Mouse (Mus musculus) heart, postnatal 14 days (tissue): ENCODE results near the gene Gtf2h4. TPM values are rescaled to one million over a fixed set of nuclear protein-coding genes. Genes with fewer than 3 reads are reported as not detected.
A peak's percentile ranks its signal among the peaks of the same experiment; 100 is the strongest.

Experiments used
- DNase-seq, 2 experiments: peaks; one replicate each; pipeline ENCODE4 v3.0.0; 2021 to 2022
- intact Hi-C: fragments of 180-260 bp; cut with DNase I; formaldehyde crosslinking; loops from one replicate; pipeline ENCODE4 v1.15.1; 2025
- total RNA-seq, 2 experiments: library from RNA; stranded (reverse); gene quantifications; 2 replicates each; pipeline ENCODE4 v1.2.3; 2021

The Gtf2h4 gene
- total RNA-seq, 2 experiments from 2014 or later: 16.8 to 23.2 TPM

GRCm38 (mm10) chr17:35698501-35698883 lies 25.0 kb upstream of the Gtf2h4 start:
- intact Hi-C loops: no loop called here
- no peak for DNase-seq

- intact Hi-C loops: no loop called here
- peak in 1 of 2 experiments; percentile 22 for DNase-seq
Observed at GRCm38 (mm10) chr17:35697759-35698500, 24.4 kb upstream of the Gtf2h4 start.

- no peak for DNase-seq
- intact Hi-C loops: no loop called here
Observed at GRCm38 (mm10) chr17:35697429-35697758, 23.9 kb upstream of the Gtf2h4 start.

- DNase-seq: no peak
- intact Hi-C loops: no loop called here
Observed at GRCm38 (mm10) chr17:35696691-35697090, 23.2 kb upstream of the Gtf2h4 start.

- DNase-seq: peak in 1 of 2 experiments; percentile 53
Observed at GRCm38 (mm10) chr17:35695289-35695688, 21.8 kb upstream of the Gtf2h4 start.

GRCm38 (mm10) chr17:35693906-35694305 lies 20.4 kb upstream of the Gtf2h4 start:
- intact Hi-C loops: loop anchor here (5.0 kb wide), 1 partner anchor 33 kb away; no protein-coding TSS in a partner anchor
- no peak for DNase-seq

More at GRCm38 (mm10) chr17:35695289-35695688, 21.8 kb upstream of the Gtf2h4 start:
- intact Hi-C loops: no loop called here

- DNase-seq: no peak
- intact Hi-C loops: loop anchor here (5.0 kb wide), 1 partner anchor 35 kb away; no protein-coding TSS in a partner anchor
Observed at GRCm38 (mm10) chr17:35692368-35692767, 18.8 kb upstream of the Gtf2h4 start.

- DNase-seq: no peak
- intact Hi-C loops: loop anchor here (5.0 kb wide), 1 partner anchor 35 kb away; no protein-coding TSS in a partner anchor
Observed at GRCm38 (mm10) chr17:35691811-35692210, 18.3 kb upstream of the Gtf2h4 start.

GRCm38 (mm10) chr17:35689936-35690645 lies 16.6 kb upstream of the Gtf2h4 start:
- intact Hi-C loops: loop anchor here (5.0 kb wide), 1 partner anchor 37 kb away; no protein-coding TSS in a partner anchor
- no peak for DNase-seq

GRCm38 (mm10) chr17:35688347-35689175 lies 15.0 kb upstream of the Gtf2h4 start:
- no peak for DNase-seq
- intact Hi-C loops: no loop called here

GRCm38 (mm10) chr17:35685061-35685460 lies 11.5 kb upstream of the Gtf2h4 start:
- intact Hi-C loops: no loop called here
- DNase-seq: no peak

- intact Hi-C loops: no loop called here
- DNase-seq: no peak
Observed at GRCm38 (mm10) chr17:35681986-35682385, 8.4 kb upstream of the Gtf2h4 start.

GRCm38 (mm10) chr17:35680591-35680990 lies 7.1 kb upstream of the Gtf2h4 start:
- intact Hi-C loops: no loop called here

GRCm38 (mm10) chr17:35672527-35672926 lies 1.0 kb downstream of the Gtf2h4 start:
- DNase-seq: no peak
- intact Hi-C loops: no loop called here

More at GRCm38 (mm10) chr17:35680591-35680990, 7.1 kb upstream of the Gtf2h4 start:
- no peak for DNase-seq

- intact Hi-C loops: no loop called here
- no peak for DNase-seq
Observed at GRCm38 (mm10) chr17:35671846-35672245, 1.7 kb downstream of the Gtf2h4 start.

GRCm38 (mm10) chr17:35669731-35670130 lies 3.8 kb downstream of the Gtf2h4 start:
- no peak for DNase-seq
- intact Hi-C loops: no loop called here

- DNase-seq: peak; percentile 98 to 99
- intact Hi-C loops: no loop called here
Observed at GRCm38 (mm10) chr17:35667334-35668065, 6.0 kb downstream of the Gtf2h4 start, which contains the start of gene Vars2. Vars2 (minus strand) TSS chr17:35667592.

GRCm38 (mm10) chr17:35666851-35667256 lies 6.7 kb downstream of the Gtf2h4 start:
- DNase-seq: no peak
- intact Hi-C loops: no loop called here

- intact Hi-C loops: no loop called here
- peak in 1 of 2 experiments; percentile 21 for DNase-seq
Observed at GRCm38 (mm10) chr17:35665957-35666515, 7.5 kb downstream of the Gtf2h4 start.

- intact Hi-C loops: no loop called here
- DNase-seq: no peak
Observed at GRCm38 (mm10) chr17:35653086-35653485, 20.5 kb downstream of the Gtf2h4 start.
